Mouse (Mus musculus) testis, adult 2 months (tissue): ENCODE measurements around the gene Hltf.

Experiments
- CTCF ChIP-seq: fragments of 200-500 bp; IDR thresholded peaks from 2 replicates; pipeline ENCODE4 v1.5.1; 2012; ENCODE audit warnings: low read depth, mild to moderate bottlenecking, inconsistent platforms, low read length, moderate library complexity; ENCODE audit not compliant: control insufficient read depth, insufficient read depth, insufficient replicate concordance
- POLR2A ChIP-seq: fragments of 200-500 bp; IDR thresholded peaks from 2 replicates; pipeline ENCODE4 v1.6.1; 2012; ENCODE audit warnings: low read depth, mild to moderate bottlenecking, inconsistent platforms, low read length, moderate library complexity; ENCODE audit not compliant: control insufficient read depth

- TF ChIP-seq POLR2A (no peak), CTCF (no peak)
Observed at GRCm38 (mm10) chr3:20147647-20148046, 90.0 kb downstream of the Hltf start.
